Mouse (Mus musculus): ENCODE results near the gene Prss35. TPM values are rescaled to one million over a fixed set of nuclear protein-coding genes. Genes with fewer than 3 reads are reported as not detected.
A peak's percentile ranks its signal among the peaks of the same experiment; 100 is the strongest.

The Prss35 gene
- total and polyA plus RNA-seq, 2 experiments from 2014 or later = 5.2 to 7.5 TPM

GRCm38 (mm10) chr9:86734795-86735194 is 8.7 kb upstream of the Prss35 start:
- no peak for TF ChIP-seq CTCF (IDR thresholded peaks at IDR 0.05)
- H3K4me1 ChIP-seq (ENCODE audit: insufficient read depth, low read length) = no peaks in the 10 kb centered on the region
- ATAC-seq (ENCODE audit: low FRiP score) (no peak), DNase-seq (ENCODE audit: low spot score) (no peak)
- H3K27ac ChIP-seq (ENCODE audit: low read depth, low read length) = no peak overlapping the region
- H3K36me3 ChIP-seq (ENCODE audit: insufficient read depth, low read length) = no peaks in the 10 kb centered on the region
- no peaks in the 10 kb centered on the region for H3K9me3 ChIP-seq (ENCODE audit: low read length)
- no peaks in the 10 kb centered on the region for H3K27me3 ChIP-seq (ENCODE audit: insufficient read depth, low read length)
- WGBS = 80% methylated on average over 9 of the region's 9 CpGs
- H3K4me2 ChIP-seq (ENCODE audit: low read depth, low read length, poor library complexity, severe bottlenecking) = no peak overlapping the region
- no peak overlapping the region for H3K9ac ChIP-seq (replicated peaks; ENCODE audit: low read length, poor library complexity, severe bottlenecking)
- no peak overlapping the region for H3K4me3 ChIP-seq (ENCODE audit: low read depth, low read length)

- no peak overlapping the region for H3K4me3 ChIP-seq (ENCODE audit: low read depth, low read length)
- no peaks in the 10 kb centered on the region for H3K36me3 ChIP-seq (ENCODE audit: insufficient read depth, low read length)
- no peak overlapping the region for H3K4me2 ChIP-seq (ENCODE audit: low read depth, low read length, poor library complexity, severe bottlenecking)
- TF ChIP-seq CTCF (IDR thresholded peaks at IDR 0.05) = no peak
- DNase-seq (ENCODE audit: low spot score) = no peak
- no peaks in the 10 kb centered on the region for H3K27me3 ChIP-seq (ENCODE audit: insufficient read depth, low read length)
- no peaks in the 10 kb centered on the region for H3K4me1 ChIP-seq (ENCODE audit: insufficient read depth, low read length)
- no peaks in the 10 kb centered on the region for H3K9me3 ChIP-seq (ENCODE audit: low read length)
- no peak for ATAC-seq (ENCODE audit: low FRiP score)
- 97% methylated on average over 4 of the region's 4 CpGs for WGBS
- H3K27ac ChIP-seq (ENCODE audit: low read depth, low read length) = no peak overlapping the region
- no peak overlapping the region for H3K9ac ChIP-seq (replicated peaks; ENCODE audit: low read length, poor library complexity, severe bottlenecking)
These were observed 6.5 kb upstream of the Prss35 start for GRCm38 (mm10) chr9:86736991-86737390.

GRCm38 (mm10) chr9:86738067-86738466 is 5.4 kb upstream of the Prss35 start:
- H3K27ac ChIP-seq (ENCODE audit: low read depth, low read length) = no peak overlapping the region
- ATAC-seq (ENCODE audit: low FRiP score) (no peak), DNase-seq (ENCODE audit: low spot score) (no peak)
- no peak overlapping the region for H3K4me2 ChIP-seq (ENCODE audit: low read depth, low read length, poor library complexity, severe bottlenecking)
- WGBS = 95% methylated on average over 1 of the region's 1 CpGs
- H3K36me3 ChIP-seq (ENCODE audit: insufficient read depth, low read length) = no peaks in the 10 kb centered on the region
- no peak overlapping the region for H3K9ac ChIP-seq (replicated peaks; ENCODE audit: low read length, poor library complexity, severe bottlenecking)
- H3K27me3 ChIP-seq (ENCODE audit: insufficient read depth, low read length) = no peaks in the 10 kb centered on the region
- H3K4me1 ChIP-seq (ENCODE audit: insufficient read depth, low read length) = no peaks in the 10 kb centered on the region
- H3K4me3 ChIP-seq (ENCODE audit: low read depth, low read length) = no peak overlapping the region
- no peaks in the 10 kb centered on the region for H3K9me3 ChIP-seq (ENCODE audit: low read length)
- no peak for TF ChIP-seq CTCF (IDR thresholded peaks at IDR 0.05)

GRCm38 (mm10) chr9:86738801-86739200 is 4.6 kb upstream of the Prss35 start:
- DNase-seq (ENCODE audit: low spot score) (no peak), ATAC-seq (ENCODE audit: low FRiP score) (no peak)
- H3K27me3 ChIP-seq (ENCODE audit: insufficient read depth, low read length) = no peaks in the 10 kb centered on the region
- WGBS = 91% methylated on average over 8 of the region's 8 CpGs
- H3K4me2 ChIP-seq (ENCODE audit: low read depth, low read length, poor library complexity, severe bottlenecking) = no peak overlapping the region
- H3K27ac ChIP-seq (ENCODE audit: low read depth, low read length) = no peak overlapping the region
- H3K36me3 ChIP-seq (ENCODE audit: insufficient read depth, low read length) = no peaks in the 10 kb centered on the region
- H3K4me1 ChIP-seq (ENCODE audit: insufficient read depth, low read length) = no peaks in the 10 kb centered on the region
- no peaks in the 10 kb centered on the region for H3K9me3 ChIP-seq (ENCODE audit: low read length)
- no peak overlapping the region for H3K9ac ChIP-seq (replicated peaks; ENCODE audit: low read length, poor library complexity, severe bottlenecking)
- TF ChIP-seq CTCF (IDR thresholded peaks at IDR 0.05) = no peak
- no peak overlapping the region for H3K4me3 ChIP-seq (ENCODE audit: low read depth, low read length)

- no peak overlapping the region for H3K4me3 ChIP-seq (ENCODE audit: low read depth, low read length)
- no peak overlapping the region for H3K4me2 ChIP-seq (ENCODE audit: low read depth, low read length, poor library complexity, severe bottlenecking)
- TF ChIP-seq CTCF (IDR thresholded peaks at IDR 0.05) = no peak
- H3K27me3 ChIP-seq (ENCODE audit: insufficient read depth, low read length) = no peaks in the 10 kb centered on the region
- H3K27ac ChIP-seq (ENCODE audit: low read depth, low read length) = no peak overlapping the region
- no peak for ATAC-seq (ENCODE audit: low FRiP score)
- no peaks in the 10 kb centered on the region for H3K4me1 ChIP-seq (ENCODE audit: insufficient read depth, low read length)
- no peak for DNase-seq (ENCODE audit: low spot score)
- no peaks in the 10 kb centered on the region for H3K9me3 ChIP-seq (ENCODE audit: low read length)
- no peaks in the 10 kb centered on the region for H3K36me3 ChIP-seq (ENCODE audit: insufficient read depth, low read length)
- no peak overlapping the region for H3K9ac ChIP-seq (replicated peaks; ENCODE audit: low read length, poor library complexity, severe bottlenecking)
- 13% methylated on average over 3 of the region's 3 CpGs for WGBS
These were observed 3.5 kb upstream of the Prss35 start for GRCm38 (mm10) chr9:86739971-86740370.

GRCm38 (mm10) chr9:86744041-86744440 is 592 bp downstream of the Prss35 start:
- H3K4me3 ChIP-seq (ENCODE audit: low read depth, low read length) = peak overlapping the region; percentile 41
- WGBS = 28% methylated on average over 5 of the region's 5 CpGs

More at GRCm38 (mm10) chr9:86744041-86744440, 592 bp downstream of the Prss35 start:
- peak overlapping the region; percentile 88 for H3K4me2 ChIP-seq (ENCODE audit: low read depth, low read length, poor library complexity, severe bottlenecking)
- H3K27ac ChIP-seq (ENCODE audit: low read depth, low read length) = no peak overlapping the region
- no peaks in the 10 kb centered on the region for H3K36me3 ChIP-seq (ENCODE audit: insufficient read depth, low read length)
- no peaks in the 10 kb centered on the region for H3K9me3 ChIP-seq (ENCODE audit: low read length)
- ATAC-seq (ENCODE audit: low FRiP score) (no peak), DNase-seq (ENCODE audit: low spot score) (no peak)
- H3K4me1 ChIP-seq (ENCODE audit: insufficient read depth, low read length) = no peaks in the 10 kb centered on the region
- H3K9ac ChIP-seq (replicated peaks; ENCODE audit: low read length, poor library complexity, severe bottlenecking) = peak overlapping the region; percentile 62; the same call in 1 of the 2 replicates
- TF ChIP-seq CTCF (IDR thresholded peaks at IDR 0.05) = no peak
- no peaks in the 10 kb centered on the region for H3K27me3 ChIP-seq (ENCODE audit: insufficient read depth, low read length)

All from midbrain, postnatal 0 days (tissue).